Mouse (Mus musculus) neural tube, embryonic 14.5 days (tissue): ENCODE data around the gene Krtap3-2. TPM values are rescaled to one million over a fixed set of nuclear protein-coding genes. Genes with fewer than 3 reads are reported as not detected.
"Not testable (repeated sequence)": the region's sequence is repeated elsewhere in the genome, so short reads cannot be mapped to it uniquely, and the experiment has no call there.

Experiments
- ATAC-seq: fragments of 200-750 bp; cut with Nextera tagmentation; 2 replicates; pipeline ENCODE4 v1.8.0; 2017; ENCODE audit warnings: low read depth, mild to moderate bottlenecking, moderate TSS enrichment, moderate library complexity
- H3K27ac ChIP-seq: fragments of 300-500 bp; sonication (generic); 2 replicates; pipeline ENCODE4 v1.5.1; 2014; ENCODE audit warnings: low read depth, mild to moderate bottlenecking, control low read depth, low read length, moderate library complexity, mixed read lengths
- H3K27me3 ChIP-seq: fragments of 300-500 bp; sonication (generic); 2 replicates; pipeline ENCODE4 v1.6.1; 2014; ENCODE audit warnings: low read length; ENCODE audit not compliant: control insufficient read depth, insufficient read depth
- H3K36me3 ChIP-seq: fragments of 300-500 bp; sonication (generic); 2 replicates; pipeline ENCODE4 v1.6.1; 2014; ENCODE audit warnings: low read length, mixed read lengths; ENCODE audit not compliant: control insufficient read depth, insufficient read depth
- H3K4me1 ChIP-seq: fragments of 300-500 bp; sonication (generic); 2 replicates; pipeline ENCODE4 v1.6.1; 2014; ENCODE audit warnings: low read length; ENCODE audit not compliant: control insufficient read depth, insufficient read depth
- H3K4me2 ChIP-seq: fragments of 300-500 bp; sonication (generic); 2 replicates; pipeline ENCODE4 v1.6.1; 2014; ENCODE audit warnings: mild to moderate bottlenecking, low read depth, low read length, control low read depth
- H3K4me3 ChIP-seq: fragments of 300-500 bp; sonication (generic); 2 replicates; pipeline ENCODE4 v1.5.1; 2014; ENCODE audit warnings: low read depth, low read length, control low read depth, mixed read lengths
- H3K9ac ChIP-seq: fragments of 300-500 bp; sonication (generic); replicated peaks from 2 replicates; pipeline ENCODE4 v1.6.1; 2014; ENCODE audit warnings: low read depth, mild to moderate bottlenecking, control low read depth, low read length, mixed read lengths
- H3K9me3 ChIP-seq: fragments of 300-500 bp; sonication (generic); 2 replicates; pipeline ENCODE4 v1.6.1; 2016; ENCODE audit warnings: low read length; ENCODE audit not compliant: control insufficient read depth
- WGBS: fragments of 180-500 bp; shearing (Covaris S2); extraction: QIAGEN DNeasy Blood & Tissue Kit; methylation state at CpG from one replicate; pipeline ENCODE4 v1.1.7; 2014; 5-methylcytosine and 5-hydroxymethylcytosine counted together
- polyA plus RNA-seq: library from polyadenylated mRNA; unstranded; fragments of >200 nt; fragmentation: Nextera tagmentation; extraction: Ambion mirVana; gene quantifications from 2 replicates; pipeline ENCODE4 v1.2.1, GENCODE M21; 2014

Krtap3-2 gene
- polyA plus RNA-seq = not detected in 2 replicates

DNA sequence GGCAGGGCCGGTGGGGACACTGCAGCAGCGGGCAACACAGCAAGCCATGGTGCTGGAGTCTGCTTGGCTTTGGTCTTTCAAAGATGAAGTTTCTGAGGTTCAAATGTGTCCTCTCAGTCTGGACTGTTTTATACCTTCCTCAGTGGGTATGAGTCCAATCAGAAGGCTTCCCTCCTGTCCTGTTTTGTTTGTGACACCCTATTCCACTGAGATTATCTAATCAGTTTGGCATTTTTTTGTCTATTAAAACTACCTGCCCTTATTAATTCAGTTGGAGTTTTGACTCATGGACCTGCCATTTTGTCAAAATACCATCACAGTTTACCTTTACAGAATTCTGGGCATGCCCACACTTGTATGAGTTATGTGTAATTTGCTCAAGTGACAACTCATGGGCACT, at the start of gene Krtap3-2:
Gene Krtap3-2, minus strand, starts transcription at position 101 of the 400 bp plus-strand sequence.
- H3K27ac ChIP-seq = no peak within 1 kb of the TSS
- no peak within 1 kb of the TSS for H3K4me2 ChIP-seq
- 94% methylated on average over 2 of the region's 2 CpGs for WGBS
- no peak within 1 kb of the TSS for H3K9ac ChIP-seq
- no peak for ATAC-seq
- no peaks in the 10 kb centered on the region for H3K4me1 ChIP-seq
- H3K9me3 ChIP-seq = no peaks in the 10 kb centered on the region
- no peaks in the 10 kb centered on the region for H3K36me3 ChIP-seq
- no peak within 1 kb of the TSS for H3K4me3 ChIP-seq
- H3K27me3 ChIP-seq = no peaks in the 10 kb centered on the region

DNA sequence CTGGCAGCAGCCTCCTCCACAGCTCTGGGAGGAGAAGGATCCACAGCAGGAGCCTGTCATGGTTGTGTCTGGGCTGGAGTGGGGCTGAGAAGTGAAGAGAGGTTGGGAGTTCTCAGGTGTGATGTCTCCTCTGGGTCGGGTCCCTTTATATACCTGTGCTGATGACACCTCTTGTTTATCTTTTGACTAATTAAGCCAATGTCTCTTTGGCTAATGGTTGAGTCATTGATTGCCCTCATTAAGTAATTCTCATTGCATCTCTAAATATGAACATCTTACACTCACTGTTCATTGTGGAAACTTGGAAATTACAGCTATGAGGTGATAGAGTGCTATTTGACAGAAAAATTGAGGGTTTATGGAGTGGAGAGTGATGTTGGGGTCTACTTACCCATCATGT, 46.6 kb upstream of the Krtap3-2 start, which contains the start of gene Gm11938:
Gene Gm11938, minus strand, starts transcription at position 101 of the 400 bp plus-strand sequence.
- WGBS = 70% methylated on average over 1 of the region's 1 CpGs
- not testable (repeated sequence) for H3K4me3 ChIP-seq, H3K9me3 ChIP-seq, H3K27ac ChIP-seq, ATAC-seq, H3K27me3 ChIP-seq, H3K4me2 ChIP-seq, H3K9ac ChIP-seq, H3K36me3 ChIP-seq, H3K4me1 ChIP-seq

DNA sequence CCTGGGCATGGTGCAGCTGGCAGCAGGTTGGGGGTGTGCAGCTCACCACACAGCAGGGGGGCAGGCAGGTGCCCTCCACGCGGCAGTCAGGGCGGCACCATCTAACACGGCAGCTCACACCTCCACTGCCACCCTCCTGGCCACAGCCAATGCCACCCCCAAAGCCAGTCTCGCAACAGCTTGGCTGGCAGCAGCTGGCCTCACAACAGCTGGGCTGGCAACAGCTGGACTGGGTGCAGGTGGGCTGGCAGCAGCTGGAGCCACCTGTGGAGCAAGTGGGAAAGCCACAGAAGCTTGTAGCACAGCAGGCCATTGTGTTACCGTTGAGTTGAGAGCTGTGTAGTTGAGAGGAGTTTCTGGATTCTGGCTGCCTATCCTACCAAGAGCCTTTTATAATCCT, 41.1 kb upstream of the Krtap3-2 start, which contains the start of gene Krtap9-3:
Gene Krtap9-3, minus strand, starts transcription at position 364 of the 400 bp plus-strand sequence.
- not testable (repeated sequence) for H3K4me2 ChIP-seq, H3K36me3 ChIP-seq, H3K4me3 ChIP-seq, H3K9ac ChIP-seq, H3K4me1 ChIP-seq, H3K9me3 ChIP-seq, ATAC-seq, H3K27ac ChIP-seq, H3K27me3 ChIP-seq
- 89% methylated on average over 6 of the region's 6 CpGs for WGBS

DNA sequence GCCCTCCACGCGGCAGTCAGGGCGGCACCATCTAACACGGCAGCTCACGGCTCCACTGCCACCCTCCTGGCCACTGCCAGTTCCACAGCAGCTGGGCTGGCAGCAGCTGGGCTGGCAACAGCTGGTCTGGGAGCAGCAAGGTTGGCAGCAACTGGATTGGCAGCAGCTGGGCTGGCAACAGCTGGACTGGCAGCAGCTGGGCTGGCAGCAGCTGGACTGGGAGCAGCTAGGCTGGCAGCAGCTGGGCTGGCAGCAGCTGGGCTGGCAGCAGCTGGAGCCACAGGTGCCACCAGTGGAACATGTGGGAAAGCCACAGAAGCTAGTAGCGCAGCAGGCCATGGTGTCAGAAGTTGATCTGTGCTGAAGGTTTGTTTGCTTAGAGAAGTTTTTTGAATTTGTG, 34.3 kb upstream of the Krtap3-2 start, which contains the start of gene Krtap1-3:
Gene Krtap1-3, minus strand, starts transcription at position 359 of the 400 bp plus-strand sequence.
- H3K27ac ChIP-seq = no peak within 1 kb of the TSS

DNA sequence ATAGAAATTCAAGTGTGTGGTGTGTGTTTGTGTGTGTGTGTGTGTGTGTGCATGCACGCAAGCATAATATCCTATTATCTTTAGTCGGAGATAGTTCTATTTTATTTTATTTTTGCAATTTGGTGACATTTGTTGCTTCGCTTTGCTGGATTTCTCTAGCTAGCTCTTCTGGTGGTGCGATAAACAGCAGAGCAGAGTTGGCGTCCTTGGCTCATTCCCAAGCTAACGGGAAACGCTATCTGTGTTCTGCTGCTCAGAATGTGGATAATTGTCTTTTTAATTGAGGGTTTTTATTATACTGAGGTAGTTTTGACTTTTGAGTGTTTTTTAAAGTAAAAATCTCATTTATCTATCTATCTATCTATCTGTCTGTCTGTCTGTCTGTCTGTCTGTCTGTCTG, 28.4 kb upstream of the Krtap3-2 start:
- WGBS = 91% methylated on average over 7 of the region's 7 CpGs
- no peak for ATAC-seq
- no peaks in the 10 kb centered on the region for H3K27me3 ChIP-seq
- H3K4me1 ChIP-seq = no peaks in the 10 kb centered on the region
- H3K27ac ChIP-seq = no peak overlapping the region
- no peaks in the 10 kb centered on the region for H3K36me3 ChIP-seq
- no peaks in the 10 kb centered on the region for H3K9me3 ChIP-seq
- no peak overlapping the region for H3K9ac ChIP-seq
- H3K4me3 ChIP-seq = no peak overlapping the region
- H3K4me2 ChIP-seq = no peak overlapping the region

More for the DNA sequence above, 34.3 kb upstream of the Krtap3-2 start, which contains the start of gene Krtap1-3:
- H3K4me1 ChIP-seq = no peaks in the 10 kb centered on the region
- no peak within 1 kb of the TSS for H3K4me2 ChIP-seq
- no peak within 1 kb of the TSS for H3K4me3 ChIP-seq
- 81% methylated on average over 6 of the region's 6 CpGs for WGBS
- no peak within 1 kb of the TSS for H3K9ac ChIP-seq
- no peaks in the 10 kb centered on the region for H3K27me3 ChIP-seq
- no peaks in the 10 kb centered on the region for H3K36me3 ChIP-seq
- ATAC-seq = no peak
- no peaks in the 10 kb centered on the region for H3K9me3 ChIP-seq

DNA sequence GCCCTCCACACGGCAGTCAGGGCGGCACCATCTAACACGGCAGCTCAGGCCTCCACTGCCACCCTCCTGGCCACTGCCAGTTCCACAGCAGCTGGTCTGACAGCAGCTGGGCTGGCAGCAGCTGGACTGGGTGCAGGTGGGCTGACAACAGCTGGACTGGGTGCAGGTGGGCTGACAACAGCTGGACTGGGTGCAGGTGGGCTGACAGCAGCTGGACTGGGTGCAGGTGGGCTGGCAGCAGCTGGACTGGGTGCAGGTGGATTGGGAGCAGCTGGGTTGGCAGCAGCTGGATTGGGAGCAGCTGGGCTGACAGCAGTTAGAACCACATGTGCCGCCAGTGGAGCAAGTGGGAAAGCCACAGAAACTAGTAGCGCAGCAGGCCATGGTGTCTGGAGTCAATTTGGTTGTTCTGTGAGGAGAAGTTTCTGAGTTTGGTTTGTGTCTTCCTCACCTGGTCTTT, 26.6 kb upstream of the Krtap3-2 start, which contains the start of gene Krtap1-4:
Gene Krtap1-4, minus strand, starts transcription at position 410 of the 460 bp plus-strand sequence.
- Histone ChIP-seq H3K27ac (no peak within 1 kb of the TSS), H3K9me3 (no peaks in the 10 kb centered on the region), H3K36me3 (no peaks in the 10 kb centered on the region), H3K27me3 (no peaks in the 10 kb centered on the region), H3K4me1 (no peaks in the 10 kb centered on the region), H3K9ac (no peak within 1 kb of the TSS), H3K4me2 (no peak within 1 kb of the TSS), H3K4me3 (no peak within 1 kb of the TSS)
- no peak for ATAC-seq
- WGBS = 85% methylated on average over 5 of the region's 5 CpGs

DNA sequence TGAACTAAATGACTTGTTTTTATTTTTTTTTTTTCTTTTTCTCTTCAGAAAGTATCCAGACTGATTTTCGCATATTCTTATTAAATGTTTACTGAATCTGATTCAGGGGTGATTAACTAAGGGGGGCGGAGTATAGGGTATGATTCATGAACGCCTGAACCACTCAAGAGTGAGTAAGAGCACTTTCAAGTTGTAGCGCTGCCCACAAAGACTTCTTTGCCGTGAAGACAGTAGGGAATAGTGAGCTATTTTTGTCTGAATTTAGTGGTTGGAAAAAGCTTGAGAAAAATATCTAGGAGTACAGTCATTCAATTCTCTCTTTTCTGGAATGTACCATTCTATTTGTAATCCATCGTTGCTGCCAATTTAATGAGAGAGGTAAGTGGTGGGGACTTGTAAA, 24.9 kb upstream of the Krtap3-2 start:
- 89% methylated on average over 6 of the region's 6 CpGs for WGBS
- ATAC-seq = no peak
- Histone ChIP-seq H3K9ac (no peak overlapping the region), H3K27me3 (no peaks in the 10 kb centered on the region), H3K4me1 (no peaks in the 10 kb centered on the region), H3K27ac (no peak overlapping the region), H3K9me3 (no peaks in the 10 kb centered on the region), H3K4me3 (no peak overlapping the region), H3K4me2 (no peak overlapping the region), H3K36me3 (no peaks in the 10 kb centered on the region)

DNA sequence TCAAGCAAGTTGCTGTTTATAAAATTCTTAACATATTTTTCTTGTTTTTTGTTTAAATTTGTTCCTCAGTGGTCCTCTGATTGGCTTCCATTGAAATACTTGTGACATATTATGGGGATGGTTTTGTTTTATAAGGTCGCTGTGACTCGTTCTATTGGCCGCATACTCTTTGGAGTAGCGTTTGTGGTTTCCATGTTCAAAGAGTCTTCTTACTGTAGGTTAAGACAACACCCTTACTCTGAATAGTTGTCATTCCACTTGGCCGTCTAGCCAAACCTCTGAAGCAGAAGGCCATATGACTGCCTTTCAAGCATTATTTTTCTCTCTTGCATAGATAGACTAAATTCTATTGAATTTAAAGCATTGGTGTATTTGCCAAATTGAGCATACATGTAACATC, 24.4 kb upstream of the Krtap3-2 start:
- Histone ChIP-seq H3K9me3 (no peaks in the 10 kb centered on the region), H3K36me3 (no peaks in the 10 kb centered on the region), H3K4me2 (no peak overlapping the region), H3K4me3 (no peak overlapping the region), H3K4me1 (no peaks in the 10 kb centered on the region), H3K27me3 (no peaks in the 10 kb centered on the region), H3K9ac (no peak overlapping the region), H3K27ac (no peak overlapping the region)
- 92% methylated on average over 5 of the region's 5 CpGs for WGBS
- ATAC-seq = no peak

DNA sequence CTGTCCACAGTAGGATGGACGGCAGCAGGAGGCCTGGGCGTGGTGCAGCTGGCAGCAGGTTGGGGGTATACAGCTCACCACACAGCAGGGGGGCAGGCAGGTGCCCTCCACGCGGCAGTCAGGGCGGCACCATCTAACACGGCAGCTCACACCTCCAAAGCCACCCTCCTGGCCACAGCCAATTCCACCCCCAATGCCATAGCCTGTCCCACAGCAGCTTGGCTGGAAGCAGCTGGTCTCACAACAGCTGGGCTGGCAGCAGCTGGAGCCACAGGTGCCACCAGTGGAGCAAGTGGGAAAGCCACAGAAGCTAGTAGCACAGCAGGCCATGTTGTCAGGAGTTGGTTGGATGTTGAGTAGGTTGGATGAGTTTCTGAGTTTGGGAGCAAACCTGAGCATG, 24.0 kb upstream of the Krtap3-2 start, which contains the start of gene Krtap1-5:
Gene Krtap1-5, minus strand, starts transcription at position 381 of the 400 bp plus-strand sequence.
- Histone ChIP-seq H3K27me3 (no peaks in the 10 kb centered on the region), H3K4me2 (no peak within 1 kb of the TSS), H3K4me1 (no peaks in the 10 kb centered on the region), H3K9ac (no peak within 1 kb of the TSS), H3K36me3 (no peaks in the 10 kb centered on the region), H3K27ac (no peak within 1 kb of the TSS), H3K4me3 (no peak within 1 kb of the TSS), H3K9me3 (no peaks in the 10 kb centered on the region)
- 86% methylated on average over 6 of the region's 6 CpGs for WGBS
- no peak for ATAC-seq
